Mouse (Mus musculus) cerebellum, adult 2 months (tissue): ENCODE results near the gene Zbtb38. TPM values are rescaled to one million over a fixed set of nuclear protein-coding genes. Genes with fewer than 3 reads are reported as not detected.

Source experiments
- DNase-seq, 2 experiments: peaks; one replicate each; pipeline ENCODE4 v3.0.0; 2021
- H3K27ac ChIP-seq: fragments of 200-500 bp; 2 replicates; pipeline ENCODE4 v1.5.1; 2012; ENCODE audit warnings: low read length, control low read depth, inconsistent platforms; ENCODE audit not compliant: insufficient read depth
- H3K27me3 ChIP-seq: fragments of 200-500 bp; 2 replicates; pipeline ENCODE4 v1.6.1; 2012; ENCODE audit warnings: inconsistent platforms, mild to moderate bottlenecking, low read length, moderate library complexity; ENCODE audit not compliant: control insufficient read depth, insufficient read depth
- H3K4me1 ChIP-seq: fragments of 200-500 bp; 2 replicates; pipeline ENCODE4 v1.6.1; 2011; ENCODE audit warnings: low read length; ENCODE audit not compliant: control insufficient read depth, insufficient read depth
- H3K4me3 ChIP-seq: fragments of 200-500 bp; replicated peaks from 2 replicates; pipeline ENCODE3; 2011; ENCODE audit warnings: mild to moderate bottlenecking, low read depth, low read length, control low read depth; ENCODE audit not compliant: insufficient read depth
- CTCF ChIP-seq: fragments of 200-500 bp; IDR thresholded peaks from 2 replicates; pipeline ENCODE4 v1.5.1; 2011; ENCODE audit warnings: low read depth, mild to moderate bottlenecking, control low read depth, low read length, moderate library complexity, borderline replicate concordance; ENCODE audit not compliant: insufficient read depth
- POLR2A ChIP-seq: fragments of 200-500 bp; IDR thresholded peaks from 2 replicates; pipeline ENCODE4 v1.6.1; 2011; ENCODE audit warnings: low read length, control low read depth, borderline replicate concordance; ENCODE audit not compliant: insufficient read depth
- WGBS: fragments of 180-500 bp; shearing (Covaris S2); methylation state at CpG from one replicate; pipeline ENCODE4 v1.1.7; 2018; 5-methylcytosine and 5-hydroxymethylcytosine counted together
- polyA plus RNA-seq: library from polyadenylated mRNA; depleted of rRNA; stranded (reverse); fragments of >200 nt; gene quantifications from 2 replicates; pipeline ENCODE4 v1.2.3, GENCODE M21; 2012

Gene Zbtb38
- polyA plus RNA-seq, 1 experiment: 19.2 TPM

DNA sequence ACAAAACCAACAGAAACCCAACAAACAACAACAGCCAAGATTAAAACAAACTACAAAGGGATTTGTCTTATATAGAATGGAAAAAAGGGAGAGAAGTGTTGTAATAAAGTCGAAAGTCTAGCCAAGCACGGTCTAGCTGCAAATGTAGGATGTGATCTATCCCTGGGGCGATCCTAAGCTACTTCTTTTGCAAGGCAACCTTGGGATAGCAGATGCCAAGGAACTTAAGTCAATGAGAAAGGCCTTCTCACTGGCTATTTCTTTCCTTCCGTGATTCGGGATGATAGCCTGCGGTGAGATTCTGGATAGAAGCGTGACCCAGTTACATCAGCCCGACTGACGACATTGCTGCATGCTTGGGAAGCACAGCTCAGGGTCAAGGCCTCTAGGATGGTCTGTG, 6.1 kb downstream of the Zbtb38 start:
- TF ChIP-seq POLR2A: no peak
- TF ChIP-seq CTCF: no peak
- WGBS: 92% methylated on average over 9 of the region's 9 CpGs

DNA sequence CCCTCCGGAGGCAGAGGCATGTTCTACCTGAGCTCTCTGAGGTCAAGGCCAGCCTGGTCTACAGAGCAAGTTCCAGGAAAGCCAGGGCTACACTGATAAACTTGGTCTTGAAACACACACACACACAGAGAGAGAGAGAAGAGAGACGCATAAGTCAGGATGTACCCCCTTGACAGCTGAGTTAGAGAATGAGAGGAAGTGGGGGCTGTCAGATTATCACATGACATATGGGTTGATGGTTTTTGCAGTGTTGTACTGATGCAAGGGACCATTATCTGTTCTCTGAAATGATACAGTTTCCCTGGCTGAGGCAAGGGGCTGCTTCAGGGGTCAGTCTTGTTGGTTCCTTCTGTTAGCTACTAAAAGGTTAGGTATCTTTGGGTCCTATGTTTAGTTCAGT, 7.7 kb downstream of the Zbtb38 start:
- no peaks in the 10 kb centered on the region for H3K4me1 ChIP-seq
- no peak overlapping the region for H3K27ac ChIP-seq
- DNase-seq: no peak
- no peaks in the 10 kb centered on the region for H3K27me3 ChIP-seq
- 95% methylated on average over 2 of the region's 2 CpGs for WGBS
- H3K4me3 ChIP-seq: no peak overlapping the region
- TF ChIP-seq CTCF (no peak), POLR2A (no peak)

More for the DNA sequence above, 6.1 kb downstream of the Zbtb38 start:
- DNase-seq: no peak
- Histone ChIP-seq H3K27me3 (no peaks in the 10 kb centered on the region), H3K4me3 (no peak overlapping the region), H3K27ac (no peak overlapping the region), H3K4me1 (no peaks in the 10 kb centered on the region)

GRCm38 (mm10) chr9:96741365-96742085, 11.1 kb downstream of the Zbtb38 start:
- DNase-seq: no peak
- no peak overlapping the region for H3K4me3 ChIP-seq
- TF ChIP-seq CTCF (no peak), POLR2A (no peak)
- H3K27ac ChIP-seq: no peak overlapping the region
- 86% methylated on average over 17 of the region's 17 CpGs for WGBS
- no peaks in the 10 kb centered on the region for H3K27me3 ChIP-seq
- H3K4me1 ChIP-seq: no peaks in the 10 kb centered on the region

GRCm38 (mm10) chr9:96740712-96741364, 11.8 kb downstream of the Zbtb38 start:
- H3K4me1 ChIP-seq: no peaks in the 10 kb centered on the region
- no peak overlapping the region for H3K4me3 ChIP-seq
- WGBS: 82% methylated on average over 15 of the region's 15 CpGs
- TF ChIP-seq POLR2A (no peak), CTCF (no peak)
- no peak overlapping the region for H3K27ac ChIP-seq
- DNase-seq: no peak
- no peaks in the 10 kb centered on the region for H3K27me3 ChIP-seq

DNA sequence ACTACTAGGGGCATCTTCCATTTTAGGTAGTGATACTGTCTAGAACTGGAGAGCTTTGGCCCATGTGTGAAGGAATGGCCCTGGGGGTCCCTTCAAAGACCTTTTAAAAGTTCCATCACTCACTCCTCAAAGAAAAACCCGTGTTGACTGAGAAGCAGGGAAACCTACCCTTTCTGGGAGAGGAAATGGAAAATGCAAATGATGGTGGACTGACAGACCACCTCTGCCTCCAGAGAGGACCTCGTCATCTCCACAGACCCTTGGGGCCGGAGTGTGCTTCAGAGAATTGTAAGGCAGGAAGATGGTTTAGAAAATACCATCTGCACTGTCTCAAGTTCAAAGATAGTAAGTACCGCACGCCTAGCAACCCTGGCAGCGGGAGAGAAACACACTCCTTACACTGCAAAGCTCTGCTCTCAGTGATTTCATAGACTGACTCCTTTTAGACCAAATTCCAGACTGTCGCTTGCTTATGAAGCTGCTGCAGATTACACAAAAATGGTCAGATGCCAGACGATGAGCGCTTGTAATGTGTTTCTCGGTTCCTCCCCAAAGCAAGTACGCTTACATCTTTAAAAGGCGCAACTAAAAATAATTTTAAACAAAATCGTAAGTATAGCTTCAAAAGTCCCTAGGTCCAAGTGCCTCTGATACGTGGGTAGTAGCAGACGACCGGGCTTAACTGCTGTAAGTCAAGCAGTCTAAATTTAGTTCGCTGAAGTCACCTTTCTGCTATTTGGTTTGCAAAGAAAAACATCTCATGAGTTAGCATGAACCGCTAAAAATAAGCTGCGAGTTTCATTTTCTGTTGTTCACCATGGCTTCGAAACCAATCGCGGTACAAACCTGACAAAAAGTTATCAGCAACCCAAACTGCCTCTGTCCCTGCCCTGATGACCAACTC, 12.6 kb downstream of the Zbtb38 start:
- Histone ChIP-seq H3K4me3 (no peak overlapping the region), H3K27me3 (no peaks in the 10 kb centered on the region), H3K27ac (no peak overlapping the region), H3K4me1 (no peaks in the 10 kb centered on the region)
- TF ChIP-seq CTCF: no peak
- no peak for DNase-seq
- 91% methylated on average over 22 of the region's 22 CpGs for WGBS

- WGBS: 89% methylated on average over 13 of the region's 13 CpGs
- no peak overlapping the region for H3K27ac ChIP-seq
- TF ChIP-seq POLR2A: no peak
- no peak for TF ChIP-seq CTCF
Observed at GRCm38 (mm10) chr9:96738563-96739355, 13.9 kb downstream of the Zbtb38 start.

DNA sequence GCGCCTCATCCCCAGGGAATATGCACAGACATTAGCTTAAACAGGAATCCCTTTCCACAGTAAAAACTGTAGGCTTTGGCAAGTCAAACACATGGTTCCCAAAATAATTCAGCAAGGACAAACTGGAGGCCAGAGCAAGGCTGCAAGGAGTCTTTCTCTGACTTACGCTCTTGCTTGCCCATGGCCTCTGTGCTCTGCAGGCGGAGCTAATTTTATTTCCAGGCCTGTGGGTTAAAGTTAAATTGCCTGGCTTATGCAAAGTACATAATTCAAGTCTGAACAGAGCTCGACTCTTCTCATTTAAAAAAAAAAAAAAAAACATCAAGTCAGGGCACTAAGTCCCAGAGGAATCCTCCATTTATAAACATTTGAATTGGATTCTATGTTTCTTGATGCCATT, 16.7 kb downstream of the Zbtb38 start:
- TF ChIP-seq CTCF (no peak), POLR2A (no peak)
- H3K4me3 ChIP-seq: no peak overlapping the region
- no peaks in the 10 kb centered on the region for H3K4me1 ChIP-seq
- no peaks in the 10 kb centered on the region for H3K27me3 ChIP-seq
- no peak for DNase-seq
- 79% methylated on average over 4 of the region's 4 CpGs for WGBS
- H3K27ac ChIP-seq: no peak overlapping the region

More at GRCm38 (mm10) chr9:96738563-96739355, 13.9 kb downstream of the Zbtb38 start:
- no peaks in the 10 kb centered on the region for H3K4me1 ChIP-seq
- no peak for DNase-seq
- H3K27me3 ChIP-seq: no peaks in the 10 kb centered on the region
- no peak overlapping the region for H3K4me3 ChIP-seq
